Mouse (Mus musculus) liver, embryonic 14.5 days (tissue): ENCODE results near the gene Scel. TPM values are rescaled to one million over a fixed set of nuclear protein-coding genes. Genes with fewer than 3 reads are reported as not detected.
A peak's percentile ranks its signal among the peaks of the same experiment; 100 is the strongest.

ENCODE experiments used
- ATAC-seq: fragments of 200-750 bp; cut with Nextera tagmentation; 2 replicates; pipeline ENCODE4 v1.8.0; 2017; ENCODE audit warnings: moderate number of reproducible peaks, mild to moderate bottlenecking, moderate library complexity; ENCODE audit not compliant: insufficient read depth
- DNase-seq, 3 experiments: peaks; one replicate each; pipeline ENCODE4 v3.0.0-alpha.2; 2012 to 2013; ENCODE audit warnings: low read depth in 3 of 3, low spot score in 3 of 3
- H3K27ac ChIP-seq: fragments of 300-500 bp; sonication (generic); 2 replicates; pipeline ENCODE4 v1.5.1; 2014; ENCODE audit warnings: moderate library complexity, mild to moderate bottlenecking, control low read depth, inconsistent platforms
- H3K27me3 ChIP-seq: fragments of 300-500 bp; sonication (generic); 2 replicates; pipeline ENCODE4 v1.6.1; 2014; ENCODE audit warnings: mild to moderate bottlenecking, low read length, moderate library complexity; ENCODE audit not compliant: control insufficient read depth, insufficient read depth
- H3K36me3 ChIP-seq: fragments of 300-500 bp; sonication (generic); replicated peaks from 2 replicates; pipeline ENCODE4 v1.6.1; 2014; ENCODE audit warnings: low read depth; ENCODE audit not compliant: control insufficient read depth, insufficient read depth
- H3K4me1 ChIP-seq, 2 experiments: fragments of 200-500 bp in 1 of 2; fragments of 300-500 bp in 1 of 2; sonication (generic) in 1 of 2; replicated peaks; 2 replicates each; pipeline ENCODE4 v1.6.1; 2012 to 2014; ENCODE audit warnings: antibody characterized with exemption in 1 of 2, inconsistent platforms in 1 of 2, low read length in 1 of 2; ENCODE audit not compliant: control insufficient read depth in 2 of 2, insufficient read depth in 2 of 2
- H3K4me2 ChIP-seq: fragments of 300-500 bp; sonication (generic); 2 replicates; pipeline ENCODE4 v1.6.1; 2014; ENCODE audit warnings: low read depth, mild to moderate bottlenecking, control low read depth, moderate library complexity
- H3K4me3 ChIP-seq, 2 experiments: fragments of 200-500 bp in 1 of 2; fragments of 300-500 bp in 1 of 2; sonication (generic) in 1 of 2; 2 replicates each; pipeline ENCODE4 v1.5.1; 2012 to 2014; ENCODE audit warnings: low read depth in 2 of 2, low read length in 2 of 2, mild to moderate bottlenecking in 2 of 2, control low read depth in 1 of 2, inconsistent platforms in 1 of 2, moderate library complexity in 1 of 2; ENCODE audit not compliant: insufficient read depth in 1 of 2
- H3K9ac ChIP-seq: fragments of 300-500 bp; sonication (generic); replicated peaks from 2 replicates; pipeline ENCODE4 v1.6.1; 2014; ENCODE audit warnings: mild to moderate bottlenecking, control low read depth, moderate library complexity
- H3K9me3 ChIP-seq: fragments of 300-500 bp; sonication (generic); 2 replicates; pipeline ENCODE4 v1.6.1; 2016; ENCODE audit warnings: low read length, mixed read lengths; ENCODE audit not compliant: control insufficient read depth
- CTCF ChIP-seq: IDR thresholded peaks from 2 replicates; pipeline ENCODE4 v1.5.1; 2016; ENCODE audit warnings: antibody characterized with exemption, low read depth, control low read depth
- EP300 ChIP-seq: IDR thresholded peaks from 2 replicates; pipeline ENCODE4 v1.6.1; 2016; ENCODE audit warnings: antibody characterized with exemption, low read depth
- WGBS: fragments of 180-500 bp; shearing (Covaris S2); extraction: QIAGEN DNeasy Blood & Tissue Kit; methylation state at CpG from one replicate; pipeline ENCODE4 v1.1.7; 2014; ENCODE audit not compliant: insufficient replicate concordance; 5-methylcytosine and 5-hydroxymethylcytosine counted together
- polyA plus RNA-seq, 2 experiments: library from polyadenylated mRNA; depleted of rRNA in 1 of 2; stranded (reverse) in 1 of 2; unstranded in 1 of 2; fragments of >200 nt; fragmentation: Nextera tagmentation in 1 of 2; extraction: Ambion mirVana in 1 of 2; gene quantifications; 2 replicates each; pipeline versions ENCODE4 v1.2.1 to v1.2.3; 2012 to 2014

Gene Scel
- polyA plus RNA-seq, 2 experiments, result 0.06 to 0.08 TPM

DNA sequence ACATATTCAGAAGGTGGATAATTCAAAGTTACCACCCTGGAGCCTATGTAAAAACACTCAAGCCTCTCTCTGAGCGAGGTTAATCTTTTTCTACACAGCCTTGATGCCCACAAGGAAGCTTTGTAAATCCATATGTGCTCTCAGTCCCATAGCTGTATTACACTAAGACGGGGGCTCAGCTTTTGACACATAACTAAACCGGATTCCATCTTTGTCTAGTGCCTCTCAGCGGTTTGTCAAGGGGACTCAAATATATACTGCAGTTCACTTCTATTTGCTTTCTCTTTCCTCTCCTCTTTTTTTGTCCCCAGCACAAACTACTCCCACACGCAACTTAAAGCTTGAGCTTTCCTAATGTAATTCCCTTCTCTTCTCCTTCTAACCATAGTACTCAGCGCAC, 113.0 kb downstream of the Scel start:
- WGBS, result 60% methylated on average over 6 of the region's 6 CpGs
- TF ChIP-seq EP300 (no peak), CTCF (no peak)
- H3K27me3 ChIP-seq, result no peaks in the 10 kb centered on the region
- no peak overlapping the region for H3K4me3 ChIP-seq
- no peaks in the 10 kb centered on the region for H3K36me3 ChIP-seq
- no peak overlapping the region for H3K27ac ChIP-seq
- H3K9ac ChIP-seq, result no peak overlapping the region
- no peaks in the 10 kb centered on the region for H3K9me3 ChIP-seq
- no peak for DNase-seq
- H3K4me2 ChIP-seq, result no peak overlapping the region
- no peak for ATAC-seq
- no peaks in the 10 kb centered on the region for H3K4me1 ChIP-seq

DNA sequence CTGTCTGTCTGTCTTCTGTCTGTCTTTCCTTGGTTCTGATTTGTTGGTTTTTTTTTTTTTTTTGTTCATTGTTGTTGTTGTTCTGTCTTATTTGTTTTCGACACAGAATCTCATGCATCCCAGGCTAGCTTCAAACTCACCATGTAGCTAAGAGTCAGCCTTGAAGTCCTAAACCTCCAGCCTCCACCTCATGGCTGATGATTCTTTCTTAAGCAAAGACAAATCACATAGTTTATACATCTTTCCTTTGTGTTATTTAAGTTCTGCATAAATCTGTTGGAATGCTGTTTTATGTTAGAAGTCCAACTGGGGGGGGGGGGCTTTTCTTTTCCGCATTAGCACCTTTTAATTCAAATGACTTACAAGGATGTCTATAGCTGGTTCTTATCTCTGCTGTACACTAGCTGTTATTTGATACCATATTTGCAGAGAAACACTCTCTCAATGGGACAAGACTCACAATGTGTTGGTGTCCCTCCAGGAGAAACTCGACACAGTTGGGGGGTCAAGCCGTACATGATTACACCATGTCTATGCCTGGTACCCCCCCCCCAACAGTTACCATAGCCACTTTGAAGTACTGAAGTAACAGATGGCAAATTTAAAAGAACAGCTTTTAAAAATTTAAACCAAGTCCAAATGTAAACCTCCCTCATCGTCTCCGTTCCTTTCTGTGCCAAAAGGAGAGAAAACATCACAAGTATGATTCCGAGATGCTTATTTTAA, 116.7 kb downstream of the Scel start:
- no peaks in the 10 kb centered on the region for H3K27me3 ChIP-seq
- TF ChIP-seq EP300 (no peak), CTCF (no peak)
- H3K4me3 ChIP-seq, result no peak overlapping the region
- H3K27ac ChIP-seq, result no peak overlapping the region
- ATAC-seq (no peak), DNase-seq (no peak)
- H3K4me1 ChIP-seq, result no peaks in the 10 kb centered on the region
- no peaks in the 10 kb centered on the region for H3K36me3 ChIP-seq
- H3K4me2 ChIP-seq, result no peak overlapping the region
- WGBS, result 70% methylated on average over 7 of the region's 7 CpGs
- no peaks in the 10 kb centered on the region for H3K9me3 ChIP-seq
- H3K9ac ChIP-seq, result no peak overlapping the region

DNA sequence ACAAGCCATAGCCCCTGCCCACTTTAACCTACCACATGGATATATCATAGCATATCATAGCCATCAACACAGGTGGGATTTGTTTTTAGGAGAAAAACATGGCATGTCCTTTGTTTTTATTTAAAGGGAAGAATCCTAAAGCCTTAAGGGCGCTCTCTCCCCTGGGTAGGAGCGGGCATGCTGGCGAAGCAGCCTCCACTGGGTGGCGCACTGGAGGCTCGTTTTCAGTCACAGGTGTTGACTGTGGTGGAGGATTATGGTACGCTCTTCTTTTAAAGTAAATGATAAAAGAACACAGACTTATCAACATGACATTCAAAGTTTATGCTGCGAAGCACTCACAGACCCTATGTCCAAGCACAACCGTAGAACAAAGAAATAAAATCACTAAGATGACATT, 117.4 kb downstream of the Scel start:
- ATAC-seq (no peak), DNase-seq (no peak)
- H3K27ac ChIP-seq, result no peak overlapping the region
- H3K4me3 ChIP-seq, result no peak overlapping the region
- no peak overlapping the region for H3K9ac ChIP-seq
- H3K9me3 ChIP-seq, result no peaks in the 10 kb centered on the region
- H3K27me3 ChIP-seq, result no peaks in the 10 kb centered on the region
- WGBS, result 70% methylated on average over 8 of the region's 8 CpGs
- TF ChIP-seq CTCF (peak; percentile 36; the same call in 1 of the 2 replicates), EP300 (no peak)
- H3K4me1 ChIP-seq, result no peaks in the 10 kb centered on the region
- no peak overlapping the region for H3K4me2 ChIP-seq
- H3K36me3 ChIP-seq, result no peaks in the 10 kb centered on the region

DNA sequence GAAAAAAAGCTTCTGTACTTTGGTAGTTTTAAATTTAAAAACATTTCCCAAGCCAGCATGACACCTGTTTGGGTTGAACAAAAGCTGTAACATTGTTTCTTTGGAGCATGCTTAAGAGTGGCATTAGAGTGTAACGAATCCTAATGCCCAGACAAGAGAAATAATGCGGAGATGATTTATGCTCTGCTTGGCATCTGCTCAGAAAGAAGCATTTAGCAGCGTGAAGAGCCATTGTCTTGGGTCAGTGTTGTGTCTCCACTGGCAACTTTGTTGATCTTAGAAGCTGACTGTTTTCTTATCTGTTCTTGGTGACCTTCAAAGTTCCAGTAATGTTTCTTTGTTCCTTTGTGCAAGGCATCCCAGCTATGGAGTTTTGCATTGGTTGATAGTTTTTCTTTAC, 130.8 kb downstream of the Scel start:
- no peak for TF ChIP-seq CTCF
- 56% methylated on average over 3 of the region's 3 CpGs for WGBS

DNA sequence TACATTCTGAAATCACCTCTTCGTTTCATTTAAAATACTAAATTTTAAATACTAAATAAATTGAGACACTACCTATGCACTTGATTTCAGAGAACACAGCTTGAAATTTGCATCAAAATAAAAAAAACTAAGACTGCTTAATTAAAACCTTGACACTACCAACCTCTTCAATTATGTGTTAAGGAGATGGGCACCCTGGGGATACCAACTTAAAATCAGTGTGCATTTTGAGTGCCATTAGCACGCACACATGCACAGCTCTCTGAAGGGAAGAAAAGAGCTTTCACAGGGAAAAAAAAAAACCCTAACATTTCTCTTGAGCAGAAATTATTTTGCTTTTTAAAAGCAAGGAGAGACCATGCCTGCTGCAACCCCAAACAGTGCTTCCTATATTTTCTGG, 134.8 kb downstream of the Scel start:
- 63% methylated on average over 2 of the region's 2 CpGs for WGBS
- no peak for ATAC-seq

More for the DNA sequence above, 130.8 kb downstream of the Scel start:
- ATAC-seq (no peak), DNase-seq (no peak)
- Histone ChIP-seq H3K9ac (no peak overlapping the region), H3K4me3 (no peak overlapping the region), H3K27ac (no peak overlapping the region), H3K4me2 (no peak overlapping the region), H3K9me3 (no peaks in the 10 kb centered on the region), H3K27me3 (peaks cover 3% of the 10 kb centered on the region; the same call in 1 of the 2 replicates), H3K4me1 (no peaks in the 10 kb centered on the region; a peak in 1 of 4 replicates), H3K36me3 (no peaks in the 10 kb centered on the region)

More for the DNA sequence above, 134.8 kb downstream of the Scel start:
- Histone ChIP-seq H3K4me1 (no peaks in the 10 kb centered on the region; a peak in 1 of 4 replicates), H3K9me3 (no peaks in the 10 kb centered on the region), H3K27ac (no peak overlapping the region), H3K4me3 (no peak overlapping the region), H3K4me2 (no peak overlapping the region), H3K36me3 (no peaks in the 10 kb centered on the region), H3K9ac (no peak overlapping the region), H3K27me3 (peaks cover 17% of the 10 kb centered on the region)
- no peak for TF ChIP-seq CTCF
- TF ChIP-seq EP300, result no peak
- no peak for DNase-seq
